8 mouse cellular contexts compared by ENCODE assay signal in genomic region chr6:51591844-51592243, GRCm38 (mm10).
DNase-seq lines count a peak whose midpoint lies in the region; ATAC-seq and TF ChIP-seq lines count a peak whose summit lies in the region.

No protein-coding gene starts in this region.

- no peaks in the 10 kb centered on the region for H3K36me3 ChIP-seq in heart, embryonic 15.5 days
- peaks cover 30% of the 10 kb centered on the region for H3K36me3 ChIP-seq in E14TG2a.4 (ENCODE audit: insufficient read depth, low read length)
- H3K36me3 ChIP-seq in forebrain, embryonic 11.5 days (ENCODE audit: control insufficient read depth, insufficient read depth, low read length): no peaks in the 10 kb centered on the region
- no peaks in the 10 kb centered on the region for H3K36me3 ChIP-seq in limb, embryonic 13.5 days

- no peak for TF ChIP-seq CTCF in E14TG2a.4 (conservative IDR thresholded peaks at IDR 0.05; ENCODE audit: low read length)

- H3K4me2 ChIP-seq in heart, embryonic 15.5 days: peak overlapping the region; percentile 95
- H3K4me2 ChIP-seq in forebrain, embryonic 11.5 days (ENCODE audit: low read depth, low read length, severe bottlenecking): peak overlapping the region; percentile 90
- peak overlapping the region; percentile 82 for H3K4me2 ChIP-seq in limb, embryonic 13.5 days (replicated peaks)

- H3K27me3 ChIP-seq in heart, embryonic 15.5 days: no peaks in the 10 kb centered on the region
- H3K27me3 ChIP-seq in E14TG2a.4 (ENCODE audit: insufficient read depth, low read length): no peaks in the 10 kb centered on the region
- H3K27me3 ChIP-seq in forebrain, embryonic 11.5 days (ENCODE audit: control insufficient read depth, insufficient read depth, low read length): no peaks in the 10 kb centered on the region
- H3K27me3 ChIP-seq in limb, embryonic 13.5 days: peaks cover 5% of the 10 kb centered on the region

- H3K4me3 ChIP-seq in heart, embryonic 15.5 days: no peak overlapping the region
- H3K4me3 ChIP-seq in E14TG2a.4 (replicated peaks; ENCODE audit: low read length): peak overlapping the region; percentile 75; the same call in 1 of the 2 replicates
- peak overlapping the region; percentile 40 for H3K4me3 ChIP-seq in forebrain, embryonic 11.5 days (ENCODE audit: low read depth, low read length)
- peak overlapping the region; percentile 54 for H3K4me3 ChIP-seq in limb, embryonic 13.5 days

- H3K4me1 ChIP-seq in heart, embryonic 15.5 days (replicated peaks): peaks cover 13% of the 10 kb centered on the region
- H3K4me1 ChIP-seq in E14TG2a.4 (replicated peaks; ENCODE audit: low read depth, low read length): peaks cover 25% of the 10 kb centered on the region
- peaks cover 7% of the 10 kb centered on the region; the same call in 1 of the 2 replicates for H3K4me1 ChIP-seq in forebrain, embryonic 11.5 days (replicated peaks; ENCODE audit: control insufficient read depth, insufficient read depth, low read length)
- peaks cover 26% of the 10 kb centered on the region; the same call in 1 of the 2 replicates for H3K4me1 ChIP-seq in limb, embryonic 13.5 days

- H3K9ac ChIP-seq in heart, embryonic 15.5 days: no peak overlapping the region
- H3K9ac ChIP-seq in forebrain, embryonic 11.5 days (ENCODE audit: low read length): peak overlapping the region; percentile 70
- no peak overlapping the region for H3K9ac ChIP-seq in limb, embryonic 13.5 days

- 61% methylated on average over 3 of the region's 3 CpGs for WGBS in heart, embryonic 15.5 days
- WGBS in forebrain, embryonic 11.5 days: 7% methylated on average over 3 of the region's 3 CpGs
- 30% methylated on average over 3 of the region's 3 CpGs for whole genome bisulfite sequencing in limb, embryonic 13.5 days

- H3K27ac ChIP-seq in heart, embryonic 15.5 days: no peak overlapping the region
- peak overlapping the region; percentile 86; the same call in 1 of the 2 replicates for H3K27ac ChIP-seq in forebrain, embryonic 11.5 days (ENCODE audit: low read depth, low read length)
- H3K27ac ChIP-seq in limb, embryonic 13.5 days: no peak overlapping the region

- no peaks in the 10 kb centered on the region for H3K9me3 ChIP-seq in heart, embryonic 15.5 days (replicated peaks)
- H3K9me3 ChIP-seq in E14TG2a.4 (ENCODE audit: low read length): no peaks in the 10 kb centered on the region
- no peaks in the 10 kb centered on the region for H3K9me3 ChIP-seq in forebrain, embryonic 11.5 days (ENCODE audit: control insufficient read depth, low read length)
- no peaks in the 10 kb centered on the region for H3K9me3 ChIP-seq in limb, embryonic 13.5 days

- no peak for DNase-seq in heart, adult 11 months
- DNase-seq in forebrain, embryonic 11.5 days (ENCODE audit: low spot score): no peak
- no peak for DNase-seq in spleen, postnatal 4 days (ENCODE audit: low spot score in 2 of 2)
- no peak for DNase-seq in urinary bladder, postnatal 4 days (ENCODE audit: low spot score in 2 of 2)
- no peak for DNase-seq in cerebellum, adult 11 months

- ATAC-seq in heart, embryonic 15.5 days (replicated peaks; ENCODE audit: insufficient number of reproducible peaks, insufficient read depth, low FRiP score, low read depth): no peak
- no peak for ATAC-seq in forebrain, embryonic 11.5 days (replicated peaks; ENCODE audit: low FRiP score)
- no peak for ATAC-seq in limb, embryonic 13.5 days (ENCODE audit: low FRiP score, low read depth)
